Mouse (Mus musculus): ENCODE measurements around the gene Clec5a.
"Not testable (repeated sequence)": the region's sequence is repeated elsewhere in the genome, so short reads cannot be mapped to it uniquely, and the experiment has no call there.

- TF ChIP-seq CTCF (IDR thresholded peaks at IDR 0.05); POLR2A (IDR thresholded peaks at IDR 0.05; ENCODE audit: insufficient read depth, low read depth, low read length): not testable (repeated sequence)
Observed at GRCm38 (mm10) chr6:40598546-40598945, 12.9 kb upstream of the Clec5a start.
